Comparison of ENCODE assay signal across 19 mouse cellular contexts in genomic region chr12:99267732-99268131, GRCm38 (mm10).
DNase-seq lines count a peak whose midpoint lies in the region; ATAC-seq lines count a peak whose summit lies in the region.
"Had no signal": no experiment of that assay in that cellular context is flagged by ENCODE, and none has a peak within 500 bp of the region (broad histone marks: within the 10 kb centered on the region; RNA-seq: fewer than 3 reads in every experiment).

No protein-coding gene starts in this region.

- 71% methylated on average over 11 of the region's 11 CpGs for WGBS in forebrain, embryonic 11.5 days
- WGBS in kidney, embryonic 15.5 days = 77% methylated on average over 11 of the region's 11 CpGs

- H3K9ac ChIP-seq in forebrain, embryonic 11.5 days (ENCODE audit: low read length) = no peak overlapping the region
- H3K9ac ChIP-seq in kidney, embryonic 15.5 days = no peak overlapping the region
- H3K9ac ChIP-seq: hindbrain, embryonic 12.5 days had no signal

- intact Hi-C loops in heart, postnatal 10 days (cut with DNase I) = no loop called here

- H3K36me3 ChIP-seq in forebrain, embryonic 11.5 days (ENCODE audit: control insufficient read depth, insufficient read depth, low read length) = no peaks in the 10 kb centered on the region
- no peaks in the 10 kb centered on the region for H3K36me3 ChIP-seq in kidney, embryonic 15.5 days
- H3K36me3 ChIP-seq: hindbrain, embryonic 12.5 days had no signal

- peak; percentile 92 for DNase-seq in heart, adult 11 months
- DNase-seq in heart, postnatal 10 days = no peak
- DNase-seq in lung, adult 18-20 months = peak; percentile 57 to 73
- peak; percentile 42 for DNase-seq in lung, postnatal 10 days
- no peak for DNase-seq in forebrain, embryonic 11.5 days (ENCODE audit: low spot score)
- DNase-seq in kidney, postnatal 36 days = no peak
- DNase-seq: cerebellum, adult 11-12 months; cerebellum, postnatal 10 days; midbrain, embryonic 14.5 days; right cerebral cortex, postnatal 25 days; spleen, adult 18-20 months had no signal

- H3K27ac ChIP-seq in forebrain, embryonic 11.5 days (ENCODE audit: low read depth, low read length) = no peak overlapping the region
- no peak overlapping the region for H3K27ac ChIP-seq in kidney, embryonic 15.5 days
- H3K27ac ChIP-seq: hindbrain, embryonic 12.5 days; kidney, postnatal 0 days had no signal

- H3K4me2 ChIP-seq in forebrain, embryonic 11.5 days (ENCODE audit: low read depth, low read length, severe bottlenecking) = no peak overlapping the region
- H3K4me2 ChIP-seq in kidney, embryonic 15.5 days = no peak overlapping the region
- H3K4me2 ChIP-seq: heart, embryonic 11.5 days; hindbrain, embryonic 12.5 days had no signal

- ATAC-seq in forebrain, embryonic 11.5 days (replicated peaks; ENCODE audit: low FRiP score) = no peak
- no peak for ATAC-seq in kidney, embryonic 15.5 days (replicated peaks; ENCODE audit: low FRiP score)
- ATAC-seq: forebrain, embryonic 14.5 days; intestine, postnatal 0 days; Patski had no signal

- no peaks in the 10 kb centered on the region for H3K27me3 ChIP-seq in forebrain, embryonic 11.5 days (ENCODE audit: control insufficient read depth, insufficient read depth, low read length)
- H3K27me3 ChIP-seq in kidney, embryonic 15.5 days = no peaks in the 10 kb centered on the region
- H3K27me3 ChIP-seq: hindbrain, embryonic 12.5 days; Patski had no signal

- H3K4me1 ChIP-seq in forebrain, embryonic 11.5 days (replicated peaks; ENCODE audit: control insufficient read depth, insufficient read depth, low read length) = peaks cover 10% of the 10 kb centered on the region; the same call in 1 of the 2 replicates
- H3K4me1 ChIP-seq in kidney, embryonic 15.5 days = peaks cover 8% of the 10 kb centered on the region; the same call in 1 of the 2 replicates

- no peaks in the 10 kb centered on the region for H3K9me3 ChIP-seq in forebrain, embryonic 11.5 days (ENCODE audit: control insufficient read depth, low read length)
- no peaks in the 10 kb centered on the region for H3K9me3 ChIP-seq in kidney, embryonic 15.5 days (replicated peaks)
- H3K9me3 ChIP-seq: hindbrain, embryonic 12.5 days had no signal

- H3K4me3 ChIP-seq in forebrain, embryonic 11.5 days (ENCODE audit: low read depth, low read length) = no peak overlapping the region
- no peak overlapping the region for H3K4me3 ChIP-seq in kidney, embryonic 15.5 days (replicated peaks)
- H3K4me3 ChIP-seq: erythroblast, embryonic 14.5 days; hindbrain, embryonic 12.5 days had no signal

Comparison
In these comparisons a context has a peak if more than half of its experiments do, and no peak if none do; other contexts are left out.
1. DNase-seq: peak in heart, adult 11 months (single experiment), lung, adult 18-20 months (2 of 2) and lung, postnatal 10 days (single experiment); none in heart, postnatal 10 days (0 of 2), forebrain, embryonic 11.5 days (single experiment) and kidney, postnatal 36 days (0 of 2).